ENCODE assay signal across 8 mouse cellular contexts in the genomic region with DNA sequence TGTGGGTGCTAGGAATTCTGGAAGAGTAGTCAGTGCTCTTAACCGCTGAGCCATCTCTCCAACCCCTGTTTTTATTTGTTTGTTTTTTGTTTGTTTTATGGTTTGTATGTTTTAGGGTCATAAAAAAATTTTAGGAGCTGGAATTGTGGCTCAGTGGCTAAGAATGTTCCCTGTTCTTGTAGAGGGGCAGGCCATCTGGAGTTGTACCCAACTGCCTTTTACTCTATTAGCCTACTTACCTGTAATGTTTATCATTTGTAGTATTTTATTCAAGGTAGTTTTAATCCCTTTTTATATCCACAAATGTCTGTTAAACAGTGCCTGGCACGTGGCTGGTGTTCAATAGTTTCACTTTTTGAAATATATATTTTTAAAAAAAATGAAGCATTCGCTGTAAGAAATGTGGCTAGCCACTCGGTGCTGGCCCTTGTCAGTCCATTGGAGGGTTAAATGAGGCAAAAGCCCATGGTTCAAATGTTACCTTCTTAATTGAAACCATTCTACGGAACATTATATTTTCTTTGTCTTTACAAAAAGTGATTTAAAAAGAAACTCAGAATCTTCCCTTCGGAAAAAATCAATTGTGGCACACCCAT. TPM values are rescaled to one million over a fixed set of nuclear protein-coding genes. Genes with fewer than 3 reads are reported as not detected.
DNase-seq lines count a peak whose midpoint lies in the region; ATAC-seq and TF ChIP-seq lines count a peak whose summit lies in the region.

No protein-coding gene starts in this region.

- in situ Hi-C loops in ES-E14 (cut with MboI; ENCODE audit: low sequenced_read_pairs in 2 of 2, unreplicated experiment in 2 of 2) = no loop called here

- WGBS in heart, embryonic 13.5 days = 17% methylated on average over 6 of the region's 6 CpGs
- WGBS in forebrain, embryonic 15.5 days = 15% methylated on average over 6 of the region's 6 CpGs
- WGBS in liver, embryonic 16.5 days (ENCODE audit: insufficient replicate concordance) = 15% methylated on average over 6 of the region's 6 CpGs

- H3K4me3 ChIP-seq in heart, embryonic 13.5 days = peak overlapping the region; percentile 87
- peak overlapping the region; percentile 50 to 78; a peak in 3 of 4 replicates for H3K4me3 ChIP-seq in ES-E14 (ENCODE audit: insufficient read depth in 1 of 2, low read depth in 1 of 2, low read length in 2 of 2, poor library complexity in 1 of 2, severe bottlenecking in 1 of 2)
- peak overlapping the region; percentile 89 for H3K4me3 ChIP-seq in forebrain, embryonic 15.5 days
- H3K4me3 ChIP-seq in liver, embryonic 16.5 days (ENCODE audit: low read depth, low read length) = peak overlapping the region; percentile 85

- no peak for ATAC-seq in heart, embryonic 13.5 days (ENCODE audit: extremely low read depth, insufficient number of reproducible peaks, low FRiP score, low TSS enrichment)
- ATAC-seq in forebrain, embryonic 15.5 days (replicated peaks) = peak; percentile 39
- ATAC-seq in liver, embryonic 16.5 days (ENCODE audit: low read depth) = no peak
- ATAC-seq in monocyte, adult 5-6 weeks (replicated peaks; ENCODE audit: insufficient number of reproducible peaks, low FRiP score, low TSS enrichment, poor library complexity, severe bottlenecking) = no peak

- H3K36me3 ChIP-seq in heart, embryonic 13.5 days = 0 out of 2 replicates have a peak, but pooled peaks cover 3% of the 10 kb centered on the region
- peaks cover 3% of the 10 kb centered on the region for H3K36me3 ChIP-seq in ES-E14 (ENCODE audit: control insufficient read depth, insufficient read depth, low read length, poor library complexity, severe bottlenecking)
- H3K36me3 ChIP-seq in forebrain, embryonic 15.5 days = no peaks in the 10 kb centered on the region
- no peaks in the 10 kb centered on the region for H3K36me3 ChIP-seq in liver, embryonic 16.5 days (ENCODE audit: control insufficient read depth, insufficient read depth)

- intact Hi-C loops in heart, postnatal 10 days (cut with DNase I) = no loop called here

- peaks cover 7% of the 10 kb centered on the region for H3K27me3 ChIP-seq in heart, embryonic 13.5 days (replicated peaks)
- no peaks in the 10 kb centered on the region for H3K27me3 ChIP-seq in forebrain, embryonic 15.5 days
- no peaks in the 10 kb centered on the region for H3K27me3 ChIP-seq in liver, embryonic 16.5 days (ENCODE audit: control insufficient read depth, insufficient read depth, low read depth, low read length)

- 0 out of 2 replicates have a peak overlapping the region, but pooled peaks have one; percentile 10 for H3K27ac ChIP-seq in heart, embryonic 13.5 days (replicated peaks)
- no peak overlapping the region for H3K27ac ChIP-seq in ES-E14 (ENCODE audit: insufficient read depth, low read depth, low read length, poor library complexity, severe bottlenecking)
- peak overlapping the region; percentile 92 for H3K27ac ChIP-seq in forebrain, embryonic 15.5 days (replicated peaks)
- H3K27ac ChIP-seq in liver, embryonic 16.5 days (ENCODE audit: low read length) = peak overlapping the region; percentile 42; the same call in 1 of the 2 replicates

- H3K4me2 ChIP-seq in heart, embryonic 13.5 days = peak overlapping the region; percentile 93
- peak overlapping the region; percentile 44 for H3K4me2 ChIP-seq in forebrain, embryonic 15.5 days (replicated peaks)
- peak overlapping the region; percentile 86 for H3K4me2 ChIP-seq in liver, embryonic 16.5 days (ENCODE audit: low read depth, low read length)

- H3K9me3 ChIP-seq in heart, embryonic 13.5 days = no peaks in the 10 kb centered on the region
- no peaks in the 10 kb centered on the region for H3K9me3 ChIP-seq in ES-E14 (ENCODE audit: control insufficient read depth, insufficient read depth, low read depth, low read length)
- no peaks in the 10 kb centered on the region for H3K9me3 ChIP-seq in forebrain, embryonic 15.5 days
- no peaks in the 10 kb centered on the region for H3K9me3 ChIP-seq in liver, embryonic 16.5 days (replicated peaks; ENCODE audit: control insufficient read depth, low read length)

- peaks cover 26% of the 10 kb centered on the region for H3K4me1 ChIP-seq in heart, embryonic 13.5 days
- H3K4me1 ChIP-seq in ES-E14 (ENCODE audit: control insufficient read depth in 2 of 2, insufficient read depth in 2 of 2, low read length in 2 of 2, poor library complexity in 1 of 2) = peaks cover 2 to 3% of the 10 kb centered on the region in 2 experiments; a peak in 2 of 4 replicates
- H3K4me1 ChIP-seq in forebrain, embryonic 15.5 days = peaks cover 27% of the 10 kb centered on the region
- peaks cover 14% of the 10 kb centered on the region for H3K4me1 ChIP-seq in liver, embryonic 16.5 days (ENCODE audit: control insufficient read depth, low read depth, low read length)

- H3K9ac ChIP-seq in heart, embryonic 13.5 days = peak overlapping the region; percentile 98
- peak overlapping the region; percentile 48; the same call in 1 of the 2 replicates for H3K9ac ChIP-seq in ES-E14 (ENCODE audit: insufficient read depth, low read depth, low read length, poor library complexity, severe bottlenecking)
- peak overlapping the region; percentile 98; the same call in 1 of the 2 replicates for H3K9ac ChIP-seq in forebrain, embryonic 15.5 days (replicated peaks)
- H3K9ac ChIP-seq in liver, embryonic 16.5 days (ENCODE audit: low read depth, low read length) = peak overlapping the region; percentile 47

- no peak for DNase-seq in heart, postnatal 10 days
- no peak for DNase-seq in ES-E14 (ENCODE audit: low read depth, low spot score)
- no peak for DNase-seq in urinary bladder, postnatal 25 days (ENCODE audit: low spot score)
- no peak for DNase-seq in kidney, adult 9 months

TF ChIP-seq in ES-E14, 5 proteins besides CTCF, POLR2A, EP300 and RAD21:
- TF ChIP-seq CHD2 (IDR thresholded peaks at IDR 0.05; ENCODE audit: low read depth, low read length) = no peak
- no peak for TF ChIP-seq HCFC1 (IDR thresholded peaks at IDR 0.05; ENCODE audit: borderline replicate concordance, insufficient read depth, low read length)
- TF ChIP-seq ZNF384 (IDR thresholded peaks at IDR 0.05; ENCODE audit: low read depth, low read length) = no peak
- TF ChIP-seq ZC3H11A (IDR thresholded peaks at IDR 0.05; ENCODE audit: borderline replicate concordance, low read depth, low read length) = no peak
- no peak for TF ChIP-seq MAFK (IDR thresholded peaks at IDR 0.05; ENCODE audit: insufficient read depth, low read depth, low read length)

RNA-seq across cellular contexts. Expression of gene Eif4b, which starts 0.5 kb away (rescaled TPM):
- polyA plus RNA-seq in heart, embryonic 13.5 days (2015; fragmentation: Nextera tagmentation; extraction: Ambion mirVana) = 65.7 and 72.3 TPM in 2 replicates
- 100 to 1,000 TPM; 149 to 154 TPM for total RNA-seq in heart, postnatal 10 days (2021)
- total RNA-seq in ES-E14 (2012; rRNA removed) = 361 and 417 TPM in 2 replicates
- polyA plus RNA-seq in forebrain, embryonic 15.5 days (2015; fragmentation: Nextera tagmentation; extraction: Ambion mirVana) = 98.9 and 99.5 TPM in 2 replicates
- polyA plus RNA-seq in liver, embryonic 16.5 days (2015; fragmentation: Nextera tagmentation; extraction: Ambion mirVana) = 42.7 and 43.6 TPM in 2 replicates
- total RNA-seq in monocyte, adult 5-6 weeks (2017) = 248 to 278 TPM (median 251 TPM) in 3 replicates

RNA-seq across cellular contexts. Expression of gene Tns2, which starts 27.2 kb away (rescaled TPM):
- polyA plus RNA-seq in heart, embryonic 13.5 days (2015; fragmentation: Nextera tagmentation; extraction: Ambion mirVana) = 26.3 and 32.5 TPM in 2 replicates
- total RNA-seq in heart, postnatal 10 days (2021) = 100 to 1,000 TPM in 1 of 2 experiments, 10 to 100 TPM in 1; 95.1 to 108 TPM
- total RNA-seq in ES-E14 (2012; rRNA removed) = 4.5 and 4.9 TPM in 2 replicates
- polyA plus RNA-seq in forebrain, embryonic 15.5 days (2015; fragmentation: Nextera tagmentation; extraction: Ambion mirVana) = 4.9 and 6.9 TPM in 2 replicates
- 6.2 and 6.8 TPM in 2 replicates for polyA plus RNA-seq in liver, embryonic 16.5 days (2015; fragmentation: Nextera tagmentation; extraction: Ambion mirVana)
- total RNA-seq in monocyte, adult 5-6 weeks (2017) = 5.7 TPM in 1 of 3 replicates, not detected in the others

RNA-seq across cellular contexts. Expression of gene Krt18, which starts 45.1 kb away (rescaled TPM):
- 34.6 and 36.0 TPM in 2 replicates for polyA plus RNA-seq in heart, embryonic 13.5 days (2015; fragmentation: Nextera tagmentation; extraction: Ambion mirVana)
- total RNA-seq in heart, postnatal 10 days (2021) = 1 to 10 TPM; 6.5 to 7.2 TPM
- total RNA-seq in ES-E14 (2012; rRNA removed) = 266 and 382 TPM in 2 replicates
- 3.5 and 7.6 TPM in 2 replicates for polyA plus RNA-seq in forebrain, embryonic 15.5 days (2015; fragmentation: Nextera tagmentation; extraction: Ambion mirVana)
- polyA plus RNA-seq in liver, embryonic 16.5 days (2015; fragmentation: Nextera tagmentation; extraction: Ambion mirVana) = 118 and 119 TPM in 2 replicates
- 1.1 to 4.4 TPM (median 3.5 TPM) in 3 replicates for total RNA-seq in monocyte, adult 5-6 weeks (2017)

Comparison
In these comparisons a context has a peak if more than half of its experiments do, and no peak if none do; other contexts are left out.
1. H3K9ac ChIP-seq: peak in every context shown above with its lines; median percentile 98 in heart, embryonic 13.5 days; 98 in forebrain, embryonic 15.5 days; 48 in ES-E14; 47 in liver, embryonic 16.5 days.
2. RNA of gene Tns2, which starts 27.2 kb away (total RNA-seq): 95.1 to 108 TPM in heart, postnatal 10 days; 4.5 to 4.9 TPM in ES-E14 and 5.7 TPM in monocyte, adult 5-6 weeks; every median in the first group is over 10 times any median in the second.
3. RNA of gene Krt18, which starts 45.1 kb away (total RNA-seq): 266 to 382 TPM in ES-E14; 6.5 to 7.2 TPM in heart, postnatal 10 days and 1.1 to 4.4 TPM in monocyte, adult 5-6 weeks; every median in the first group is over 10 times any median in the second.
4. Peak in every context shown above with its lines, with median percentiles within 50 percentile points of each other: H3K4me2 ChIP-seq and H3K4me3 ChIP-seq.